ENCODE assay signal across 13 mouse cellular contexts in genomic region chr5:103160314-103161195, GRCm38 (mm10). TPM values are rescaled to one million over a fixed set of nuclear protein-coding genes. Genes with fewer than 3 reads are reported as not detected.
DNase-seq lines count a peak whose midpoint lies in the region; ATAC-seq and TF ChIP-seq lines count a peak whose summit lies in the region.
"Had no signal": no experiment of that assay in that cellular context is flagged by ENCODE, and none has a peak within 500 bp of the region (broad histone marks: within the 10 kb centered on the region; RNA-seq: fewer than 3 reads in every experiment).

No protein-coding gene starts in this region.

- 45% methylated on average over 8 of the region's 8 CpGs for WGBS in cerebellum, adult 2 months
- WGBS in forebrain, embryonic 16.5 days = 15% methylated on average over 8 of the region's 8 CpGs
- 23% methylated on average over 8 of the region's 8 CpGs for WGBS in midbrain, embryonic 13.5 days

- H3K4me3 ChIP-seq in cerebellum, adult 2 months (replicated peaks; ENCODE audit: insufficient read depth, low read depth, low read length) = no peak overlapping the region
- H3K4me3 ChIP-seq in forebrain, embryonic 16.5 days (replicated peaks; ENCODE audit: low read length) = no peak overlapping the region
- H3K4me3 ChIP-seq in midbrain, embryonic 13.5 days (replicated peaks) = no peak overlapping the region
- H3K4me3 ChIP-seq: limb, embryonic 13.5 days had no signal

- H3K4me1 ChIP-seq in cerebellum, adult 2 months (ENCODE audit: control insufficient read depth, insufficient read depth, low read length) = peaks cover 8% of the 10 kb centered on the region; the same call in 1 of the 2 replicates
- peaks cover 29% of the 10 kb centered on the region for H3K4me1 ChIP-seq in forebrain, embryonic 16.5 days (replicated peaks; ENCODE audit: control insufficient read depth, insufficient read depth, low read length)
- H3K4me1 ChIP-seq in midbrain, embryonic 13.5 days (replicated peaks) = peaks cover 33% of the 10 kb centered on the region

- H3K4me2 ChIP-seq in forebrain, embryonic 16.5 days (ENCODE audit: low read length) = peak overlapping the region; percentile 33
- peak overlapping the region; percentile 18 for H3K4me2 ChIP-seq in midbrain, embryonic 13.5 days (replicated peaks)
- H3K4me2 ChIP-seq: limb, embryonic 13.5 days had no signal

- H3K36me3 ChIP-seq in forebrain, embryonic 16.5 days (ENCODE audit: control insufficient read depth, insufficient read depth) = no peaks in the 10 kb centered on the region
- no peaks in the 10 kb centered on the region for H3K36me3 ChIP-seq in midbrain, embryonic 13.5 days
- H3K36me3 ChIP-seq: limb, embryonic 13.5 days had no signal

- peak overlapping the region; percentile 14; the same call in 1 of the 2 replicates for H3K9ac ChIP-seq in forebrain, embryonic 16.5 days (replicated peaks; ENCODE audit: low read depth, low read length)
- H3K9ac ChIP-seq in midbrain, embryonic 13.5 days (replicated peaks) = no peak overlapping the region
- H3K9ac ChIP-seq: limb, embryonic 13.5 days had no signal

- no peaks in the 10 kb centered on the region for H3K9me3 ChIP-seq in forebrain, embryonic 16.5 days (ENCODE audit: control insufficient read depth, low read length)
- no peaks in the 10 kb centered on the region for H3K9me3 ChIP-seq in midbrain, embryonic 13.5 days
- H3K9me3 ChIP-seq: limb, embryonic 13.5 days had no signal

- peak; percentile 52 for ATAC-seq in forebrain, embryonic 16.5 days
- ATAC-seq in midbrain, embryonic 13.5 days = peak; percentile 92
- ATAC-seq: inflammation-experienced regulatory T-cells, adult 6 months had no signal

- H3K27ac ChIP-seq in cerebellum, adult 2 months (ENCODE audit: insufficient read depth, low read length) = 0 out of 2 replicates have a peak overlapping the region, but pooled peaks have one; percentile 28
- peak overlapping the region; percentile 95 for H3K27ac ChIP-seq in forebrain, embryonic 16.5 days (ENCODE audit: low read length)
- H3K27ac ChIP-seq in midbrain, embryonic 13.5 days = peak overlapping the region; percentile 92
- H3K27ac ChIP-seq: limb, embryonic 13.5 days had no signal

- DNase-seq in cerebellum, adult 2 months = no peak
- no peak for DNase-seq in cerebellum, adult 9-11 months
- DNase-seq in ES-CJ7 (ENCODE audit: low read depth, low spot score) = peak; percentile 82
- no peak for DNase-seq in kidney, adult 11 months
- no peak for DNase-seq in heart, postnatal 4 days
- no peak for DNase-seq in spleen, postnatal 4 days (ENCODE audit: low spot score in 2 of 2)
- DNase-seq: heart, adult 18-20 months; thymus, adult 18-20 months had no signal

- no peak for TF ChIP-seq POLR2A in cerebellum, adult 2 months (IDR thresholded peaks at IDR 0.05; ENCODE audit: borderline replicate concordance, insufficient read depth, low read length)

- TF ChIP-seq CTCF in cerebellum, adult 2 months (IDR thresholded peaks at IDR 0.05; ENCODE audit: borderline replicate concordance, insufficient read depth, low read depth, low read length) = no peak

- no peaks in the 10 kb centered on the region for H3K27me3 ChIP-seq in cerebellum, adult 2 months (ENCODE audit: control insufficient read depth, insufficient read depth, low read length)
- no peaks in the 10 kb centered on the region for H3K27me3 ChIP-seq in forebrain, embryonic 16.5 days (replicated peaks; ENCODE audit: control insufficient read depth, insufficient read depth, low read length)
- no peaks in the 10 kb centered on the region for H3K27me3 ChIP-seq in midbrain, embryonic 13.5 days
- H3K27me3 ChIP-seq: limb, embryonic 13.5 days had no signal

RNA-seq across cellular contexts. Expression of gene Mapk10, which starts 50.6 kb away (rescaled TPM):
- 157 and 167 TPM in 2 replicates for polyA plus RNA-seq in cerebellum, adult 2 months (2012; rRNA removed)
- 90.9 and 96.2 TPM in 2 replicates for polyA plus RNA-seq in forebrain, embryonic 16.5 days (2015; fragmentation: Nextera tagmentation; extraction: Ambion mirVana)
- polyA plus RNA-seq in midbrain, embryonic 13.5 days (2015; fragmentation: Nextera tagmentation; extraction: Ambion mirVana) = 104 and 107 TPM in 2 replicates
- 10 to 100 TPM; 28.0 to 28.9 TPM for total RNA-seq in heart, postnatal 4 days (2021)
- total RNA-seq: neutrophil, adult 5-6 weeks had no signal
- polyA plus RNA-seq: inflammation-experienced regulatory T-cells, adult 6 months had no signal

Comparison
In these comparisons a context has a peak if more than half of its experiments do, and no peak if none do; other contexts are left out.
1. H3K27ac ChIP-seq: peak in every context shown above with its lines; median percentile 95 in forebrain, embryonic 16.5 days; 92 in midbrain, embryonic 13.5 days; 28 in cerebellum, adult 2 months.